Mouse (Mus musculus) intestine, embryonic 15.5 days (tissue): ENCODE results near the gene Tulp1. TPM values are rescaled to one million over a fixed set of nuclear protein-coding genes. Genes with fewer than 3 reads are reported as not detected.
"Not testable (repeated sequence)": the region's sequence is repeated elsewhere in the genome, so short reads cannot be mapped to it uniquely, and the experiment has no call there.

Experiments used
- ATAC-seq: fragments of 200-750 bp; cut with Nextera tagmentation; 2 replicates; pipeline ENCODE4 v1.8.0; 2017; ENCODE audit warnings: moderate TSS enrichment, moderate library complexity
- H3K27ac ChIP-seq: fragments of 300-500 bp; sonication (generic); 2 replicates; pipeline ENCODE4 v1.5.1; 2015; ENCODE audit warnings: mild to moderate bottlenecking, inconsistent platforms
- H3K27me3 ChIP-seq: fragments of 300-500 bp; sonication (generic); replicated peaks from 2 replicates; pipeline ENCODE4 v1.6.1; 2015; ENCODE audit warnings: inconsistent platforms
- H3K36me3 ChIP-seq: fragments of 300-500 bp; sonication (generic); 2 replicates; pipeline ENCODE4 v1.6.1; 2015; ENCODE audit warnings: inconsistent platforms
- H3K4me1 ChIP-seq: fragments of 300-500 bp; sonication (generic); replicated peaks from 2 replicates; pipeline ENCODE4 v1.6.1; 2015; ENCODE audit warnings: inconsistent platforms
- H3K4me2 ChIP-seq: fragments of 300-500 bp; sonication (generic); replicated peaks from 2 replicates; pipeline ENCODE4 v1.6.1; 2015; ENCODE audit warnings: mild to moderate bottlenecking, inconsistent platforms
- H3K4me3 ChIP-seq: fragments of 300-500 bp; sonication (generic); replicated peaks from 2 replicates; pipeline ENCODE4 v1.5.1; 2015; ENCODE audit warnings: inconsistent platforms
- H3K9ac ChIP-seq: fragments of 300-500 bp; sonication (generic); 2 replicates; pipeline ENCODE4 v1.6.1; 2015; ENCODE audit warnings: inconsistent platforms
- H3K9me3 ChIP-seq: fragments of 300-500 bp; sonication (generic); 2 replicates; pipeline ENCODE4 v1.6.1; 2016; ENCODE audit warnings: inconsistent platforms
- WGBS: fragments of 180-500 bp; shearing (Covaris S2); methylation state at CpG from one replicate; pipeline ENCODE4 v1.1.7; 2015; 5-methylcytosine and 5-hydroxymethylcytosine counted together
- polyA plus RNA-seq: library from polyadenylated mRNA; unstranded; fragments of >200 nt; fragmentation: Nextera tagmentation; extraction: Ambion mirVana; gene quantifications from 2 replicates; pipeline ENCODE4 v1.2.1, GENCODE M21; 2015

Tulp1 gene
- polyA plus RNA-seq, 1 experiment from 2014 or later: 3.6 TPM

GRCm38 (mm10) chr17:28362653-28363292 is 2.2 kb downstream of the Tulp1 start:
- Histone ChIP-seq H3K27ac (no peak overlapping the region), H3K4me3 (peak overlapping the region; percentile 27), H3K4me1 (peaks cover 24% of the 10 kb centered on the region), H3K9me3 (no peaks in the 10 kb centered on the region), H3K4me2 (peak overlapping the region; percentile 62), H3K9ac (peak overlapping the region; percentile 8; the same call in 1 of the 2 replicates), H3K36me3 (no peaks in the 10 kb centered on the region), H3K27me3 (peaks cover 36% of the 10 kb centered on the region)
- no peak for ATAC-seq
- whole genome bisulfite sequencing: 7% methylated on average over 25 of the region's 25 CpGs

DNA sequence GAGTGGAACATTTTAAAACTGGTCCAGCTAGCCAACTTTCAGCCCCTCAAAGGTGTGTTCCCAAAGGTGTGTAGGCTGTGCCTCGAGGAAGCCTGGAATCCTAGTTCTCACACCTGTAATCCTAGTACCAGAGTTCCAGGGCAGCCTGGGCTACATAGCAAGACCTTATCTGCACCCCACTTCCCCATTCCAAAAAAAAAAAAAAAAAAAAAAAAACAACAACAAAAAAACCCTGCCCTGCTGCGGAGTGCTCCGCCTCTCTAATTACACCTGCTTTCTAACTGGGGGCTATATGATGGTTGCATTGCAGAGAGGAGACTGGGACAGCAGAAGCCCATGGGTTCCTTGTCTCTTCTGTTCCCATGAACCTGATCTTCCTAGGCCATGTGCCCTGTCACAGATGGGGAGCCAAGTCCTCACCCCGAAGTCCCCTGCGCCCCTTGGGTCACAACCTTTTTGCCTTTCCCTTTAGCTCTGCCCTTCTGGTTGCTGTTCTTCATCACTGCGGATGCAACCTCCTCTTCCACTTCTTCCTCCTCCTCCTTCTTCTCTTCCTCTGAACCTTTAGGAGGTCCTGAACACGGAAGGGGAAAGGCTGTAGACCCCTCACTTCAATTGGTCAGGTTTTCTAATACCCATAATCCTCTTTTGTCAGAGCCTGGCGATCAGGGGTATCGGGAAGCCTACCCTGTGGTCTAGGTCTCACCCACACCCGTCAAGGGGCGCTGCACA is 2.9 kb downstream of the Tulp1 start:
- Histone ChIP-seq H3K9ac (no peak overlapping the region), H3K4me1 (peaks cover 24% of the 10 kb centered on the region), H3K4me2 (peak overlapping the region; percentile 62), H3K36me3 (no peaks in the 10 kb centered on the region), H3K27me3 (peaks cover 36% of the 10 kb centered on the region), H3K9me3 (no peaks in the 10 kb centered on the region), H3K4me3 (peak overlapping the region; percentile 27), H3K27ac (no peak overlapping the region)
- ATAC-seq: no peak
- 40% methylated on average over 11 of the region's 11 CpGs for WGBS

DNA sequence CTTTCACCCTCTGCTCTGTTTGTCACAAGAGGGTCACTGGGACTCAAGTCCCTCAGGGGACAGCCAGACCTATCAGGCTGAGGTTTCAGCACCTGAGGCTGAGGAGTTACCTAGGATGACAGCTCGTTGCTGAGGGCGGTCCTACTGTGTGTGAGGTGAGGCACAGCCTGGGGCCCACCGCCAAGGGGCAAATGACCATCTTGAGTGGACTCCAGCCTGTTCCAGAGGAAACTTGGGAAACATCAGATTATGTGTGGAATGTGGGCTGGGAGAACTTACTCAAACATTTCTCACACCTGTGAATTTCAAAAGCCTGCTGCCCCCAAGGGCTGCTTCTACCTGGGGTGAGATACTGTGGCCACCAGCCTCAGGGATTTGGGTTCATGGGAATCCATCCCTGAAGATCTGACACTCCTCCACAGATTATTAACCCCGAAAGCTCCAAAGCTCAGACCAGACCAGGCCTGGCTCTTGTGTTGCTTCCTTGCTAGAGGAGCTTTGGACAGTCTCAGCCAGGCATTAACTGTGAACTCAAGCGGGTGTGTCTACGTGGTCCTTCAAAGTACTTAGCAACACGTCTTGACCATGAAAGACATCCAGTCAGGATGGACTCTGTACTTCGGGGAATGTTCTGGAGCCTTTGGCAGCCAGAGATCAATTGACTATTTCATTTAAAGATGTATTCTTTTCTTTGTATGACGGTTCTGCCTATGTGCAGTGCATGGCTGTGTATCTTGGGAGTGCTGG is 4.3 kb downstream of the Tulp1 start:
- no peaks in the 10 kb centered on the region for H3K9me3 ChIP-seq
- H3K4me3 ChIP-seq: no peak overlapping the region
- H3K4me2 ChIP-seq: no peak overlapping the region
- H3K9ac ChIP-seq: no peak overlapping the region
- no peak overlapping the region for H3K27ac ChIP-seq
- ATAC-seq: no peak
- no peaks in the 10 kb centered on the region for H3K36me3 ChIP-seq
- H3K4me1 ChIP-seq: peaks cover 24% of the 10 kb centered on the region
- WGBS: 75% methylated on average over 9 of the region's 9 CpGs
- peaks cover 33% of the 10 kb centered on the region for H3K27me3 ChIP-seq

- ATAC-seq: 0 out of 2 replicates have a peak, but pooled peaks have one; percentile 25
- not testable (repeated sequence) for H3K27ac ChIP-seq, H3K9me3 ChIP-seq, H3K36me3 ChIP-seq, H3K4me3 ChIP-seq
- H3K27me3 ChIP-seq: peaks cover 16% of the 10 kb centered on the region
- H3K4me1 ChIP-seq: peaks cover 13% of the 10 kb centered on the region
- peak overlapping the region; percentile 24 for H3K4me2 ChIP-seq
- WGBS: 22% methylated on average over 23 of the region's 24 CpGs
- H3K9ac ChIP-seq: peak overlapping the region; percentile 5; the same call in 1 of the 2 replicates
Measured at GRCm38 (mm10) chr17:28358576-28359261, 6.3 kb downstream of the Tulp1 start.

GRCm38 (mm10) chr17:28355871-28356270 is 9.2 kb downstream of the Tulp1 start:
- no peak overlapping the region for H3K27ac ChIP-seq
- WGBS: 86% methylated on average over 12 of the region's 12 CpGs
- ATAC-seq: no peak

DNA sequence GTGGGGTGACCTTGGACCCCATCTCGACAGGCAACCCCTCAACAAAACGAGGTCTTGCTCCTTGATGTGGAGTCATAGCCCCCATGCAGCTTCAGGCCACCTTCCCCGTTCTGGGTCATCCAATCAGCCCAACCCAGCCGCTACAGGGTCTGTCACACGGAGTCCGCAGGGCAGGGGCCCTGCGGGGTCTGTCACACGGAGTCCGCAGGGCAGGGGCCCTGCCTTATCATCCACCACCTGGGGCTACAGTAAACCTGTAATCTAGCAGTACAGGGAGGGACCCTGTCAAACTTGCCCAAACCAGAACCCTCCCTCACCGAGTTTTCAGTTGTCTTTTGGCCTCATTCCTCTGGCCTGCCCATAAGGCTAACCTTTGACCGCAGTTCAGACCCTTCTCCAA is 13.0 kb downstream of the Tulp1 start:
- ATAC-seq: no peak
- no peaks in the 10 kb centered on the region for H3K9me3 ChIP-seq
- H3K9ac ChIP-seq: peak overlapping the region; percentile 79; the same call in 1 of the 2 replicates
- peak overlapping the region; percentile 83 for H3K4me3 ChIP-seq
- peaks cover 38% of the 10 kb centered on the region for H3K4me1 ChIP-seq
- H3K27me3 ChIP-seq: no peaks in the 10 kb centered on the region
- 26% methylated on average over 11 of the region's 11 CpGs for WGBS
- H3K4me2 ChIP-seq: peak overlapping the region; percentile 93
- peak overlapping the region; percentile 100 for H3K27ac ChIP-seq
- no peaks in the 10 kb centered on the region for H3K36me3 ChIP-seq

More at GRCm38 (mm10) chr17:28355871-28356270, 9.2 kb downstream of the Tulp1 start:
- no peaks in the 10 kb centered on the region for H3K36me3 ChIP-seq
- peaks cover 3% of the 10 kb centered on the region; the same call in 1 of the 2 replicates for H3K27me3 ChIP-seq
- H3K4me2 ChIP-seq: no peak overlapping the region
- no peaks in the 10 kb centered on the region for H3K9me3 ChIP-seq
- no peak overlapping the region for H3K4me3 ChIP-seq
- no peak overlapping the region for H3K9ac ChIP-seq
- H3K4me1 ChIP-seq: peaks cover 18% of the 10 kb centered on the region

GRCm38 (mm10) chr17:28351353-28351890 is 13.6 kb downstream of the Tulp1 start:
- Histone ChIP-seq H3K4me3 (peak overlapping the region; percentile 83), H3K9ac (peak overlapping the region; percentile 79), H3K9me3 (no peaks in the 10 kb centered on the region), H3K27me3 (no peaks in the 10 kb centered on the region), H3K4me2 (peak overlapping the region; percentile 93), H3K4me1 (peaks cover 42% of the 10 kb centered on the region), H3K27ac (peak overlapping the region; percentile 100), H3K36me3 (no peaks in the 10 kb centered on the region)
- 1% methylated on average over 29 of the region's 29 CpGs for WGBS
- 0 out of 2 replicates have a peak, but pooled peaks have one; percentile 1 for ATAC-seq

DNA sequence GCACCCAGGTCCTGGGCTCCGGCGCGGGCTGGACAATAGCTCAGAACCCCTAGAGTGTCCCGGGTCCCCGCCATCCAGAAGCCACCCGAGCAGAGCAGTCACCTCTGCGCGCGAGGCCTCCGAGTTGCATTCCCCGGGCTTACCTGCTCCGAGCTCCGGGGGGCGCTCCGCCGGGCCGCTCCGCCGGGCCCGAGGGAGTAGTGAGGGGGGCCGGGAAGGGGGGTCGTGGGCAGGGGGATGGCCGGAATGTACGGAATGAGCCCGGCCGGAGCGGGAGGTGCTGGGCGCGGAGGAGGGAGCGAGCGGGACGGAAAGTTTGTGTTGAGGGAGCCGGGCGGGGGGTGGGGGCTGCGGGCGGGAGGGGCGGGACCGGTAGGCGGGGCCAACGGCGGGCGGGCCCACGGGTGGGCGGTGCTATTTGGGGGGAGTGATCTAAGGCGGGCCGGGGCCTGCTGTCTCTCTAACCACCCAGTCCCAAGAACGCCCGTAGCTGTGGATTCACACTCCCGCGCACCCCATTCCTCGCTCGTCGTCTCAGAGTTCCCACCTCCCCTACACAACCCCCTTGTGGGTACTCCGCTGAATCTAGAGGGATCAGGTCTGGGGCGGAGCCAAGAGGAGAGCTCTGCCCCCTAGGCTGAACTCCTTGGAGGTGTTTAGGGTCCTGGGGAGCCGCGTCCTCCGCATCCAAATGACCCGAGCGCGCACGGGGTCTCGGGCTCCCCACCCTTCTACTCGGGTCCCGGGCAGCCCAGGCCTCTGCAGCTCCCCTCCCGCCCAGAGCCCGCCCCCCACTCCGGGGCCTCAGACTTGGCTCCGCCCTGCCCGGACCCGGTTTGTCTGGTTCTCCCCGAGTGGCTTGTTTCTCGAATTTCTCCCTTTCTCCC is 14.3 kb downstream of the Tulp1 start, which contains the start of gene Tead3:
Tead3 (minus strand) TSS at position 352 of the 887 bp plus-strand sequence.
- no peaks in the 10 kb centered on the region for H3K27me3 ChIP-seq
- H3K4me2 ChIP-seq: peak within 1 kb of the TSS; percentile 93
- peak within 1 kb of the TSS; percentile 100 for H3K27ac ChIP-seq
- H3K9me3 ChIP-seq: no peaks in the 10 kb centered on the region
- H3K4me1 ChIP-seq: peaks cover 49% of the 10 kb centered on the region
- no peaks in the 10 kb centered on the region for H3K36me3 ChIP-seq
- WGBS: under 1% methylated on average over 66 of the region's 73 CpGs
- peak; percentile 88 for ATAC-seq
- H3K9ac ChIP-seq: peak within 1 kb of the TSS; percentile 85
- H3K4me3 ChIP-seq: peak within 1 kb of the TSS; percentile 83

GRCm38 (mm10) chr17:28349901-28350465 is 15.0 kb downstream of the Tulp1 start:
- ATAC-seq: peak; percentile 62
- Histone ChIP-seq H3K4me3 (peak overlapping the region; percentile 83), H3K27me3 (no peaks in the 10 kb centered on the region), H3K36me3 (no peaks in the 10 kb centered on the region), H3K27ac (peak overlapping the region; percentile 100), H3K4me1 (peaks cover 56% of the 10 kb centered on the region), H3K4me2 (peak overlapping the region; percentile 93), H3K9me3 (no peaks in the 10 kb centered on the region), H3K9ac (peak overlapping the region; percentile 85)
- WGBS: 1% methylated on average over 52 of the region's 54 CpGs

DNA sequence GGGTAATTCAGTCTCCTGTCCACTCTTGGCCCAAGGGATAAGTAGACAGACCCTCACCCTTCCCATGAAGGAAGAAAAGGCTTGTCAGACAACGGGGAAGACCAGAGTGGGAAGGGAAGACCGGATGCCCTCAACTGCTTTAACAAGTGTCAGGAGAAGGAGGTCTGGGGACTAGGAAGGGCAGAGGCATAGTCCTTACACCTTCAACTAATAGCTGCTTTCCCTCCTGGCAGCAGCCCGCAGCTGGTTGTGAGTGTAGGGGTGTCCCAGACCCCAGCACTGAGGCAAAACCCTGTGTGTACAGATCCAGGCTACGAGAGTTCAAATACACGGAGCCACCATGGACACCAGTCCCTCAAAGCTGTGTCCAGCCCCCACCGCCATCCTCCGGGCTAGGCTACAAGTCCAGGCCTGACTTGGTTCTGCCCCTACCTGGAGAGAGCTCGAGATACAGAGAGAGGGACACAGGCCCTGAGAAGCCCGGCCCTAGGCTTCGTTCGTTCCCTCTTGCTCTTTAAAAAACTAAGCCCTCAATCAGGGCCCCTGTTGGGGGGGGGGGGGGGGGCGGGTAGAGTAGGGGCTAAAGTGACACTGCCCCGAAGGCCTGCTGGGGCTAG is 15.7 kb downstream of the Tulp1 start:
- Histone ChIP-seq H3K9ac (peak overlapping the region; percentile 85), H3K27me3 (no peaks in the 10 kb centered on the region), H3K27ac (peak overlapping the region; percentile 100), H3K36me3 (no peaks in the 10 kb centered on the region), H3K9me3 (no peaks in the 10 kb centered on the region), H3K4me2 (peak overlapping the region; percentile 93), H3K4me1 (peaks cover 62% of the 10 kb centered on the region), H3K4me3 (peak overlapping the region; percentile 83)
- ATAC-seq: no peak
- 6% methylated on average over 13 of the region's 13 CpGs for WGBS
